ENCODE assay signal across 18 mouse cellular contexts in the genomic region with DNA sequence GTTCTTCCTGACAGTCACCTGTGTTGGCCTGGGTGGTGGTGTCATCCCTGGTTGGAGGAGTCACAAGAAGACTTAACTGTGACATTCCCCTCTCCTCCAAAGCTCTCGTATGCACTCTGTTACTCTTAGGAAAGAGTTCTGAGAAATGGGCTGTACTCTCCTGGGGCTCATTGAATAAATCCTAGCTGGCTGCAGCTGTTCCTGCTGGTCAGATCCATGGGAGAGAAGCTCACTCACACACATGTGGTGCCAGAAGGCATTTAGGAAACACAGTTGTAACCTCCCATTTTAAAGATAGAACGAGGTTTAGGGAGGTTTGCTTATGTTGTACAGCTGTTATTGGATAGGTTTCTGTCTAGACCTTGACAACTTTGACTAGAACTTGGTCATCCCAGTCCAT.
DNase-seq lines count a peak whose midpoint lies in the region; ATAC-seq and TF ChIP-seq lines count a peak whose summit lies in the region.
"Had no signal": no experiment of that assay in that cellular context is flagged by ENCODE, and none has a peak within 500 bp of the region (broad histone marks: within the 10 kb centered on the region; RNA-seq: fewer than 3 reads in every experiment).

No protein-coding gene starts in this region.

- 0 out of 2 replicates have a peak overlapping the region, but pooled peaks have one; percentile 2 for H3K27ac ChIP-seq in gastrocnemius, adult 2 months
- no peak overlapping the region for H3K27ac ChIP-seq in heart, embryonic 11.5 days (ENCODE audit: low read depth, low read length)
- H3K27ac ChIP-seq: forebrain, embryonic 15.5 days; heart, adult 2 months; heart, embryonic 15.5 days; hindbrain, embryonic 15.5 days had no signal

- H3ac ChIP-seq in myocyte (ENCODE audit: control insufficient read depth, insufficient read length): no peak overlapping the region

- 53% methylated on average over 2 of the region's 2 CpGs for WGBS in heart, embryonic 11.5 days (ENCODE audit: insufficient replicate concordance)

- no peaks in the 10 kb centered on the region for H3K27me3 ChIP-seq in heart, embryonic 11.5 days (ENCODE audit: control insufficient read depth, insufficient read depth, low read length)
- H3K27me3 ChIP-seq in myocyte (ENCODE audit: control insufficient read depth, insufficient read depth, insufficient read length): no peaks in the 10 kb centered on the region
- H3K27me3 ChIP-seq: forebrain, embryonic 15.5 days; heart, embryonic 15.5 days; hindbrain, embryonic 15.5 days had no signal

- ATAC-seq in heart, embryonic 11.5 days (replicated peaks; ENCODE audit: insufficient number of reproducible peaks, low FRiP score, low TSS enrichment): no peak
- ATAC-seq: forebrain, embryonic 15.5 days; intestine, embryonic 16.5 days had no signal

- no peak overlapping the region for H3K9ac ChIP-seq in heart, embryonic 11.5 days (ENCODE audit: low read depth, low read length)
- H3K9ac ChIP-seq: forebrain, embryonic 15.5 days; heart, embryonic 15.5 days; hindbrain, embryonic 15.5 days had no signal

- intact Hi-C loops in gastrocnemius, adult 2 months (cut with DNase I): no loop called here
- intact Hi-C loops in gastrocnemius, postnatal 36 days (cut with DNase I): no loop called here
- intact Hi-C loops in heart, postnatal 10 days (cut with DNase I): no loop called here

- no peak overlapping the region for H3K4me3 ChIP-seq in gastrocnemius, adult 2 months
- H3K4me3 ChIP-seq in heart, embryonic 11.5 days (ENCODE audit: low read depth, low read length): no peak overlapping the region
- H3K4me3 ChIP-seq in myocyte: no peak overlapping the region
- H3K4me3 ChIP-seq: forebrain, embryonic 15.5 days; heart, adult 2 months; heart, embryonic 15.5 days; hindbrain, embryonic 15.5 days had no signal

- no peaks in the 10 kb centered on the region for H3K79me2 ChIP-seq in myocyte (ENCODE audit: control insufficient read depth, insufficient read depth)

- no peaks in the 10 kb centered on the region for H3K9me3 ChIP-seq in heart, embryonic 11.5 days (replicated peaks; ENCODE audit: control insufficient read depth, low read length)
- H3K9me3 ChIP-seq: forebrain, embryonic 15.5 days; heart, embryonic 15.5 days; hindbrain, embryonic 15.5 days had no signal

- no peaks in the 10 kb centered on the region for H3K36me3 ChIP-seq in heart, embryonic 11.5 days (ENCODE audit: control insufficient read depth, insufficient read depth, low read length)
- no peaks in the 10 kb centered on the region for H3K36me3 ChIP-seq in myocyte (ENCODE audit: control insufficient read depth, insufficient read depth)
- H3K36me3 ChIP-seq: forebrain, embryonic 15.5 days; heart, embryonic 15.5 days; hindbrain, embryonic 15.5 days had no signal

- H3K4me1 ChIP-seq in heart, embryonic 11.5 days (ENCODE audit: control insufficient read depth, insufficient read depth, low read length): no peaks in the 10 kb centered on the region
- H3K4me1 ChIP-seq: forebrain, embryonic 15.5 days; heart, embryonic 15.5 days; hindbrain, embryonic 15.5 days had no signal

- TF ChIP-seq POLR2A in myocyte (IDR thresholded peaks at IDR 0.05; ENCODE audit: insufficient read length, low read depth): no peak

- no peak overlapping the region for H3K4me2 ChIP-seq in heart, embryonic 11.5 days
- peak overlapping the region; percentile 45 for H3K4me2 ChIP-seq in myocyte (ENCODE audit: low read depth)
- H3K4me2 ChIP-seq: forebrain, embryonic 15.5 days; heart, embryonic 15.5 days; hindbrain, embryonic 15.5 days had no signal

- no peak for TF ChIP-seq CTCF in gastrocnemius, adult 2 months (IDR thresholded peaks at IDR 0.05)

- peak; percentile 8 for DNase-seq in adrenal gland, postnatal 10 days
- no peak for DNase-seq in adrenal gland, adult 8-10 months
- DNase-seq in gastrocnemius, adult 2 months: no peak
- no peak for DNase-seq in gastrocnemius, postnatal 36 days
- peak; percentile 26 to 30 for DNase-seq in heart, postnatal 10 days
- DNase-seq: adrenal gland, adult 2 months; B cell, adult 2 months; cerebellum, adult 18-20 months; cerebellum, adult 9-11 months; gastrocnemius, postnatal 25 days; heart, adult 2 months; kidney, adult 2 months had no signal

TF ChIP-seq in myocyte, 11 proteins besides CTCF, POLR2A, EP300 and RAD21:
- peak; percentile 35 for TF ChIP-seq TCF12 (IDR thresholded peaks at IDR 0.05; ENCODE audit: insufficient read depth, poor library complexity, severe bottlenecking)
- TF ChIP-seq MAX (IDR thresholded peaks at IDR 0.05; ENCODE audit: low read depth): no peak
- TF ChIP-seq MYOD1 (IDR thresholded peaks at IDR 0.05; ENCODE audit: control insufficient read depth in 1 of 3, insufficient read length in 2 of 3, low read depth in 2 of 3): peak; percentile 82 to 92 (median 87)
- peak in 2 of 3 experiments; percentile 20 to 28 for TF ChIP-seq MYOG (IDR thresholded peaks at IDR 0.05; ENCODE audit: control insufficient read depth in 1 of 3, insufficient read depth in 1 of 3, insufficient read length in 2 of 3, low read depth in 2 of 3)

Comparison
In these comparisons a context has a peak if more than half of its experiments do, and no peak if none do; other contexts are left out.
1. DNase-seq: peak in adrenal gland, postnatal 10 days (single experiment) and heart, postnatal 10 days (2 of 2); none in adrenal gland, adult 8-10 months (single experiment), gastrocnemius, adult 2 months (single experiment) and gastrocnemius, postnatal 36 days (0 of 2).